Mouse (Mus musculus) midbrain, embryonic 12.5 days (tissue): ENCODE results near the gene Tacc2. TPM values are rescaled to one million over a fixed set of nuclear protein-coding genes. Genes with fewer than 3 reads are reported as not detected.
"Not testable (repeated sequence)": the region's sequence is repeated elsewhere in the genome, so short reads cannot be mapped to it uniquely, and the experiment has no call there.

Experiments
- ATAC-seq: fragments of 200-750 bp; cut with Nextera tagmentation; 2 replicates; pipeline ENCODE4 v1.8.0; 2017; ENCODE audit warnings: low read depth, moderate TSS enrichment, moderate library complexity; ENCODE audit not compliant: low FRiP score
- H3K27ac ChIP-seq: fragments of 300-500 bp; sonication (generic); replicated peaks from 2 replicates; pipeline ENCODE4 v1.5.1; 2016; ENCODE audit warnings: mild to moderate bottlenecking
- H3K27me3 ChIP-seq: fragments of 300-500 bp; sonication (generic); 2 replicates; pipeline ENCODE4 v1.6.1; 2016; ENCODE audit warnings: mild to moderate bottlenecking
- H3K36me3 ChIP-seq: fragments of 300-500 bp; sonication (generic); 2 replicates; pipeline ENCODE4 v1.6.1; 2016
- H3K4me1 ChIP-seq: fragments of 300-500 bp; sonication (generic); 2 replicates; pipeline ENCODE4 v1.6.1; 2016
- H3K4me2 ChIP-seq: fragments of 300-500 bp; sonication (generic); replicated peaks from 2 replicates; pipeline ENCODE4 v1.6.1; 2016; ENCODE audit warnings: mild to moderate bottlenecking, moderate library complexity
- H3K4me3 ChIP-seq: fragments of 300-500 bp; sonication (generic); 2 replicates; pipeline ENCODE4 v1.5.1; 2016; ENCODE audit warnings: mild to moderate bottlenecking
- H3K9ac ChIP-seq: fragments of 300-500 bp; sonication (generic); replicated peaks from 2 replicates; pipeline ENCODE4 v1.6.1; 2016; ENCODE audit warnings: mild to moderate bottlenecking, moderate library complexity
- H3K9me3 ChIP-seq: fragments of 300-500 bp; sonication (generic); 2 replicates; pipeline ENCODE4 v1.6.1; 2016; ENCODE audit warnings: mild to moderate bottlenecking
- WGBS: fragments of 180-500 bp; shearing (Covaris S2); methylation state at CpG from one replicate; pipeline ENCODE4 v1.1.7; 2016; 5-methylcytosine and 5-hydroxymethylcytosine counted together
- polyA plus RNA-seq: library from polyadenylated mRNA; unstranded; fragments of >200 nt; fragmentation: Nextera tagmentation; extraction: Ambion mirVana; gene quantifications from 2 replicates; pipeline ENCODE4 v1.2.1, GENCODE M21; 2016

Tacc2 gene
- polyA plus RNA-seq, 1 experiment from 2014 or later, result 73.6 TPM

DNA sequence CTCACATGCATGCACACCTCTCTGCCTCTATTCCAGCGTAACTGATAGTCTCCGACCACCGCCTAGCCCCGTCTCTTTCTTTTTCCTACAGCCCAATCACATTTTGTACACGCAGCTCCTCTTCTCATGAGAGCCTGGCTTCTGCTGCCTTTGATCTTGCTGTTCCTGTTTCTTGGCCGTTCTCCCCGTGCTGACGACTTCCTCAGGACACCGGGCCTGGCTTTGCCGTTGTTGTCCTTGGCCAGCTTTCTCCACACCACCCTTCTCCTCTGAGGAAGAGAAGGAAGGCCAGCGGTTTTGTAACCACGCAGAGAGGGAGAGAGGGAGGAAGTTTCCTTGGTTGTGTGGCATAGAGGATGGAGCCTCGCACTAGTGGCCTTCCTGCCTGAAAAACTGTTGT lies 80.5 kb downstream of the Tacc2 start:
- no peaks in the 10 kb centered on the region for H3K9me3 ChIP-seq
- H3K27ac ChIP-seq, result no peak overlapping the region
- H3K4me3 ChIP-seq, result no peak overlapping the region
- H3K9ac ChIP-seq, result no peak overlapping the region
- H3K27me3 ChIP-seq, result no peaks in the 10 kb centered on the region
- no peak for ATAC-seq
- WGBS, result 84% methylated on average over 13 of the region's 13 CpGs
- peaks cover 31% of the 10 kb centered on the region for H3K4me1 ChIP-seq
- H3K36me3 ChIP-seq, result no peaks in the 10 kb centered on the region
- H3K4me2 ChIP-seq, result no peak overlapping the region

DNA sequence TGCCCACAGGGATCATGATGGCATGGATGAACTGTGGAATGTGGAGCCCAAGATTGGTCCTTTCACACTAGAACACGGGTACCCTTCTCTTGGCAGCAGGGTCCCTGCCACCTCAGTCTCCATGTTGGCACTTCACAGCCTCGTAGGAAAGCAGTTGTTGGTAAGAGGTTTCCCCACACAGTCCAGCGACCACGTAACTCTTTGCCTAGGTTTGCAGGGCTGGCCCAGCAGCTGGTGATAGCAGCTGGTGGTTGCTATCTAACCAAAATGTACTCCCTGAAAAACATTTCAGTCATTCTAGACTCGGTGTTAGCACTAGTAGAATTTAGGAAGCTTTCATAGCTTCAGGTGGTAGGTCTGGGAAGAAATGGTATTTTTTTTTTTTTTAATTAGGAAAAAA lies 81.9 kb downstream of the Tacc2 start:
- Histone ChIP-seq H3K4me3 (no peak overlapping the region), H3K27ac (no peak overlapping the region), H3K9me3 (no peaks in the 10 kb centered on the region), H3K4me2 (no peak overlapping the region), H3K9ac (no peak overlapping the region), H3K36me3 (peaks cover 9% of the 10 kb centered on the region), H3K4me1 (peaks cover 19% of the 10 kb centered on the region), H3K27me3 (no peaks in the 10 kb centered on the region)
- WGBS, result 90% methylated on average over 5 of the region's 5 CpGs
- ATAC-seq, result no peak

DNA sequence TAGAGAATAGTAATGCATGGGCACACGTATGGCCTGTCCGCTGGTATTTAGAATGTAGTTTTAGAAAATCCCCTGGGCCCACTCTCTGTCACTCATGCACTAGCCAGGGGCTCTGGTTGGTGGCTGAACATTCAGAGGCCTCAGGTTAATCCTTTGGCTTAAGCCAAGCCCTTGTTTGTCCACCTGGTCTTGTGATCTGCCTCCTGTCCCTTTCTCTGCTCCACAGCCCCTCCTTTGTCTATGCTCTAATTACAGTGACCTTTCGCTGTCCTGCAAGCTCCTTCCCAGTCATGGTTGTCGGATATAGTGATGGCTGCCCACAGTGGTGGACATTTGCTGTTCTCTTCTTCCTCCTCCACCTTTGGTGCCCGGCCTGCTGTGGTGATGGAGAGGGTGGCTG lies 85.0 kb downstream of the Tacc2 start:
- no peak overlapping the region for H3K4me3 ChIP-seq
- H3K9me3 ChIP-seq, result 0 out of 2 replicates have a peak, but pooled peaks cover 8% of the 10 kb centered on the region
- no peak overlapping the region for H3K27ac ChIP-seq
- H3K27me3 ChIP-seq, result no peaks in the 10 kb centered on the region
- peaks cover 12% of the 10 kb centered on the region for H3K4me1 ChIP-seq
- no peak overlapping the region for H3K4me2 ChIP-seq
- WGBS, result 48% methylated on average over 5 of the region's 5 CpGs
- H3K9ac ChIP-seq, result no peak overlapping the region
- H3K36me3 ChIP-seq, result peaks cover 15% of the 10 kb centered on the region
- ATAC-seq, result no peak

GRCm38 (mm10) chr7:130662869-130663268 lies 85.6 kb downstream of the Tacc2 start:
- 65% methylated on average over 4 of the region's 4 CpGs for WGBS
- no peak overlapping the region for H3K4me3 ChIP-seq
- H3K27ac ChIP-seq, result no peak overlapping the region
- H3K9me3 ChIP-seq, result 0 out of 2 replicates have a peak, but pooled peaks cover 8% of the 10 kb centered on the region
- ATAC-seq, result no peak
- no peak overlapping the region for H3K9ac ChIP-seq
- H3K4me1 ChIP-seq, result peaks cover 12% of the 10 kb centered on the region
- no peaks in the 10 kb centered on the region for H3K27me3 ChIP-seq
- H3K4me2 ChIP-seq, result no peak overlapping the region
- H3K36me3 ChIP-seq, result peaks cover 15% of the 10 kb centered on the region

- 0 out of 2 replicates have a peak, but pooled peaks cover 8% of the 10 kb centered on the region for H3K9me3 ChIP-seq
- no peaks in the 10 kb centered on the region for H3K27me3 ChIP-seq
- peaks cover 19% of the 10 kb centered on the region for H3K4me1 ChIP-seq
- no peak for ATAC-seq
- peaks cover 15% of the 10 kb centered on the region for H3K36me3 ChIP-seq
- no peak overlapping the region for H3K9ac ChIP-seq
- WGBS, result 97% methylated on average over 5 of the region's 5 CpGs
- H3K4me2 ChIP-seq, result no peak overlapping the region
- no peak overlapping the region for H3K27ac ChIP-seq
- no peak overlapping the region for H3K4me3 ChIP-seq
Measured at GRCm38 (mm10) chr7:130664037-130664436, 86.8 kb downstream of the Tacc2 start.

- Histone ChIP-seq H3K27ac (no peak overlapping the region), H3K27me3 (no peaks in the 10 kb centered on the region), H3K9me3 (0 out of 2 replicates have a peak, but pooled peaks cover 8% of the 10 kb centered on the region), H3K9ac (no peak overlapping the region), H3K4me2 (no peak overlapping the region), H3K4me3 (no peak overlapping the region), H3K4me1 (peaks cover 25% of the 10 kb centered on the region), H3K36me3 (peaks cover 15% of the 10 kb centered on the region)
- 88% methylated on average over 5 of the region's 5 CpGs for WGBS
- no peak for ATAC-seq
Measured at GRCm38 (mm10) chr7:130664629-130665028, 87.4 kb downstream of the Tacc2 start.

DNA sequence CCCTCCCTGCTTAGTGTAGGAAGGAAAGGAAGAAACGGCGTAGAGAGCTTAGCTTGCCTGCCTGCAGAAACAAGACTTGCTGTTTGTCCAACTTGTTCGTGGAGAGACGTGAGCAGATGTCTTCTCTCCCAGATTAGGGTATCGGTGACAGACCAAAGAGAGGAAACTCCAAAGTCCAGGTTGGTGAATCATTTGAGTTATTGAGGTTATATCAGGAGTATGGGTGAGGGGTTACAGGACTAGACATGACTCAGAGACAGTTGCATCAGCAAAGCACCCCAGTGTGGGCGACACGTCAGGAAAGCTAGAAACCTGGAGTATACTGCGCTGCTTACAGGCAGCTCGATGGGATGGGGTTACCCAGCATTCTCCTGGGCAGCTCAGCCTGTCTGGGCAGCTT lies 88.1 kb downstream of the Tacc2 start:
- H3K4me2 ChIP-seq, result no peak overlapping the region
- peaks cover 15% of the 10 kb centered on the region for H3K36me3 ChIP-seq
- H3K4me1 ChIP-seq, result peaks cover 30% of the 10 kb centered on the region
- H3K9me3 ChIP-seq, result 0 out of 2 replicates have a peak, but pooled peaks cover 8% of the 10 kb centered on the region
- H3K9ac ChIP-seq, result no peak overlapping the region
- H3K27me3 ChIP-seq, result no peaks in the 10 kb centered on the region
- H3K27ac ChIP-seq, result no peak overlapping the region
- WGBS, result 97% methylated on average over 9 of the region's 9 CpGs
- no peak for ATAC-seq
- H3K4me3 ChIP-seq, result no peak overlapping the region

DNA sequence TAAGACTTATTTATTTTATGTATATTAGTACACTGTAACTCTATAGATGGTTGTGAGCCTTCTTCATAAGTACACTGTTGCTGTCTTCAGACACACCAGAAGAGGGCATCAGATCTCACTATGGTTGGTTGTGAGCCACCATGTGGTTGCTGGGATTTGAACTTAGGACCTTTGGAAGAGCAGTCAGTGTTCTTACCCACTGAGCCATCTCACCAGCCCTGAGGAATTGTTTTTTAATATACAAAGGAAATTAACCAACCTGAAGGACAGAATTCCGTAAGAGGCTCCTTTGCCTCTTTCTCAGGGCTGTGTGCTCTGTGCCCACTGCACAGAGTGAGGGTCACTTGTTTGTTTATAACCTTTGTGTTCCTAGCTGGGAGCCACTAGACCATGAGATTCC lies 90.8 kb downstream of the Tacc2 start:
- not testable (repeated sequence) for H3K9ac ChIP-seq, H3K27me3 ChIP-seq, H3K4me3 ChIP-seq, H3K4me2 ChIP-seq, ATAC-seq, H3K9me3 ChIP-seq
- H3K27ac ChIP-seq, result 0 out of 2 replicates have a peak overlapping the region, but pooled peaks have one; percentile 84
- peaks cover 15% of the 10 kb centered on the region for H3K36me3 ChIP-seq
- peaks cover 30% of the 10 kb centered on the region for H3K4me1 ChIP-seq
- WGBS, result 56% methylated on average over 1 of the region's 1 CpGs

GRCm38 (mm10) chr7:130668729-130669281 lies 91.6 kb downstream of the Tacc2 start:
- Histone ChIP-seq H3K9ac (no peak overlapping the region), H3K27me3 (no peaks in the 10 kb centered on the region), H3K27ac (peak overlapping the region; percentile 84), H3K36me3 (peaks cover 8% of the 10 kb centered on the region; the same call in 1 of the 2 replicates), H3K9me3 (0 out of 2 replicates have a peak, but pooled peaks cover 8% of the 10 kb centered on the region), H3K4me3 (no peak overlapping the region), H3K4me2 (no peak overlapping the region), H3K4me1 (peaks cover 30% of the 10 kb centered on the region)
- peak; percentile 50; the same call in 1 of the 2 replicates for ATAC-seq
- WGBS, result 69% methylated on average over 7 of the region's 7 CpGs

DNA sequence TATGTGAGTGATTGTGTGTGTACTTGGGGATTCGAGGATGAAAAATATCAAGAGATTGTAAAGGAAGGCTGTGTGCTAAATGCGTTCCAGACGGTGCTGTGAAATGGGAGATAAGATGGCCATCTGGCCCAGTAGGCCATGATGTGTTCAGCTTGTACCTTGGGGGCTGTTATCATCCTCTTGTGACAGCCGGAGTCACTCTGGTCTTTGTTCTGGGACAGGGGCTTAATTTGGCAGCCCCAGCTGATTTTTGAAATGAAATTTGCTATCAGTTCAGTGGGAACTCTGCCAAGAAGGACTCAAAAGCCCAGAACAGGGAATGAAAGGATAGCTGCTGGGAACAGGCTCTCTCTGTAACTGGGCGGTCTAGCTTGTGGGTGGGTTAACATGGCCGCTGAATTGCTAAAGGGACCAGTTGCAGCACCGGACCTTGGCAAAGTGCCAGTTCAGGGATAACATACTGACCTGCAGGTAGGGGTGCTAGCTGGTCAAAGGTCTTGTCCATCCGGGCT lies 92.2 kb downstream of the Tacc2 start:
- Histone ChIP-seq H3K9ac (no peak overlapping the region), H3K4me1 (peaks cover 33% of the 10 kb centered on the region), H3K27ac (peak overlapping the region; percentile 84), H3K9me3 (0 out of 2 replicates have a peak, but pooled peaks cover 7% of the 10 kb centered on the region), H3K4me2 (no peak overlapping the region), H3K27me3 (no peaks in the 10 kb centered on the region), H3K4me3 (no peak overlapping the region), H3K36me3 (0 out of 2 replicates have a peak, but pooled peaks cover 3% of the 10 kb centered on the region)
- 64% methylated on average over 8 of the region's 8 CpGs for WGBS
- ATAC-seq, result peak; percentile 41; the same call in 1 of the 2 replicates

- no peak for ATAC-seq
- WGBS, result 72% methylated on average over 4 of the region's 4 CpGs
- H3K4me3 ChIP-seq, result no peak overlapping the region
- H3K27ac ChIP-seq, result peak overlapping the region; percentile 44; the same call in 1 of the 2 replicates
- no peaks in the 10 kb centered on the region for H3K9me3 ChIP-seq
- no peak overlapping the region for H3K4me2 ChIP-seq
- H3K27me3 ChIP-seq, result no peaks in the 10 kb centered on the region
- H3K36me3 ChIP-seq, result peaks cover 2% of the 10 kb centered on the region; the same call in 1 of the 2 replicates
- H3K9ac ChIP-seq, result no peak overlapping the region
- H3K4me1 ChIP-seq, result peaks cover 36% of the 10 kb centered on the region
Measured at GRCm38 (mm10) chr7:130670358-130670757, 93.1 kb downstream of the Tacc2 start.

DNA sequence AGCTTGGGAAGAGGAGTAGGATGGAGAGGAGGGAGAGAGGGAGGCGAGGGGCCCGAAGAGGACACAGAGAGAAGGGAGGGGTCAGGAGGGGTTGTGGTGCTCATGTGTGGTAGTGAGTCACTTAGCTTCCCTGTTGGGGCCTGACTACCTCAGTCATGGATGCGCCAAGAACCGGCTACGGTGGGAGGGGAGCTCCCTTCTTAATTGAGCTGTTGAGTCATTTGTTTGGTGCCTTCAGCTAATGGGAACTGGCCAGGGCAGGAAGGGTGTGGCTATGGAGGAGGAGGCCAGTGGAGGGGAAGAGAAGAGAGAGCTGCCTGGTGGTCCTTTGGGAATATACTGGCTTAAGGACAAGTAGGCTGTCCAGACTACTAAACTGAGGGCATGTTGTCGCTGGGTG lies 94.1 kb downstream of the Tacc2 start:
- Histone ChIP-seq H3K27ac (no peak overlapping the region; the same call in 1 of the 2 replicates), H3K36me3 (peaks cover 4% of the 10 kb centered on the region; the same call in 1 of the 2 replicates), H3K4me1 (peaks cover 36% of the 10 kb centered on the region), H3K9me3 (no peaks in the 10 kb centered on the region), H3K27me3 (no peaks in the 10 kb centered on the region), H3K9ac (no peak overlapping the region), H3K4me3 (no peak overlapping the region), H3K4me2 (no peak overlapping the region)
- 71% methylated on average over 6 of the region's 6 CpGs for WGBS
- no peak for ATAC-seq
